12 mouse cellular contexts compared by ENCODE assay signal in genomic region chr16:17743279-17743678, GRCm38 (mm10). TPM values are rescaled to one million over a fixed set of nuclear protein-coding genes. Genes with fewer than 3 reads are reported as not detected.
DNase-seq lines count a peak whose midpoint lies in the region; ATAC-seq lines count a peak whose summit lies in the region.
"Had no signal": no experiment of that assay in that cellular context is flagged by ENCODE, and none has a peak within 500 bp of the region (broad histone marks: within the 10 kb centered on the region; RNA-seq: fewer than 3 reads in every experiment).

No protein-coding gene starts in this region.

- DNase-seq in heart, adult 8-10 months (ENCODE audit: low spot score) = no peak
- peak; percentile 41 for DNase-seq in urinary bladder, postnatal 14 days (ENCODE audit: low spot score)
- DNase-seq in urinary bladder, postnatal 10 days (ENCODE audit: low spot score) = no peak
- peak; percentile 48 to 71 for DNase-seq in kidney, postnatal 36 days
- DNase-seq in thymus, postnatal 36 days = no peak

- H3K4me2 ChIP-seq in heart, embryonic 16.5 days (ENCODE audit: low read depth, low read length) = no peak overlapping the region
- no peak overlapping the region for H3K4me2 ChIP-seq in forebrain, embryonic 15.5 days (replicated peaks)
- H3K4me2 ChIP-seq: embryonic facial prominence, embryonic 13.5 days had no signal

- WGBS in heart, embryonic 16.5 days = 38% methylated on average over 4 of the region's 4 CpGs
- WGBS in forebrain, embryonic 15.5 days = 34% methylated on average over 4 of the region's 4 CpGs

- H3K36me3 ChIP-seq in heart, embryonic 16.5 days (ENCODE audit: control insufficient read depth, insufficient read depth) = no peaks in the 10 kb centered on the region
- no peaks in the 10 kb centered on the region for H3K36me3 ChIP-seq in forebrain, embryonic 15.5 days
- H3K36me3 ChIP-seq: embryonic facial prominence, embryonic 13.5 days; G1E; heart, embryonic 10.5 days had no signal

- no peaks in the 10 kb centered on the region for H3K27me3 ChIP-seq in heart, embryonic 16.5 days (ENCODE audit: control insufficient read depth, insufficient read depth, low read length)
- no peaks in the 10 kb centered on the region for H3K27me3 ChIP-seq in forebrain, embryonic 15.5 days
- H3K27me3 ChIP-seq: embryonic facial prominence, embryonic 13.5 days had no signal

- no peak overlapping the region for H3K27ac ChIP-seq in heart, embryonic 16.5 days (ENCODE audit: low read length)
- no peak overlapping the region for H3K27ac ChIP-seq in forebrain, embryonic 15.5 days (replicated peaks)
- H3K27ac ChIP-seq: embryonic facial prominence, embryonic 13.5 days; heart, embryonic 10.5 days had no signal

- peaks cover 9% of the 10 kb centered on the region; the same call in 1 of the 2 replicates for H3K9me3 ChIP-seq in heart, embryonic 16.5 days (replicated peaks; ENCODE audit: control insufficient read depth, low read length)
- no peaks in the 10 kb centered on the region for H3K9me3 ChIP-seq in forebrain, embryonic 15.5 days
- H3K9me3 ChIP-seq: heart, embryonic 10.5 days had no signal

- 0 out of 2 replicates have a peak, but pooled peaks cover 2% of the 10 kb centered on the region for H3K4me1 ChIP-seq in heart, embryonic 16.5 days (ENCODE audit: control insufficient read depth, insufficient read depth, low read length)
- H3K4me1 ChIP-seq in forebrain, embryonic 15.5 days = no peaks in the 10 kb centered on the region
- H3K4me1 ChIP-seq: embryonic facial prominence, embryonic 13.5 days had no signal

- no peak overlapping the region for H3K4me3 ChIP-seq in heart, embryonic 16.5 days (ENCODE audit: low read length)
- no peak overlapping the region for H3K4me3 ChIP-seq in forebrain, embryonic 15.5 days
- H3K4me3 ChIP-seq: embryonic facial prominence, embryonic 13.5 days; heart, embryonic 10.5 days; megakaryocyte, embryonic 14.5 days had no signal

- H3K9ac ChIP-seq in heart, embryonic 16.5 days (ENCODE audit: low read length) = no peak overlapping the region
- no peak overlapping the region for H3K9ac ChIP-seq in forebrain, embryonic 15.5 days (replicated peaks)
- H3K9ac ChIP-seq: embryonic facial prominence, embryonic 13.5 days had no signal

- peak; percentile 32; the same call in 1 of the 2 replicates for ATAC-seq in heart, embryonic 16.5 days (replicated peaks; ENCODE audit: extremely low read depth, insufficient read depth, low FRiP score)
- ATAC-seq in forebrain, embryonic 15.5 days (replicated peaks) = no peak
- no peak for ATAC-seq in frontal cortex, adult (ENCODE audit: low TSS enrichment)

RNA-seq across cellular contexts. Expression of gene Med15, which starts 10.6 kb away (rescaled TPM):
- polyA plus RNA-seq in heart, embryonic 16.5 days (2015; fragmentation: Nextera tagmentation; extraction: Ambion mirVana) = 32.3 and 35.9 TPM in 2 replicates
- total RNA-seq in heart, adult 8-10 months (2022) = 10 to 100 TPM; 22.3 to 27.2 (median 23.0) TPM
- polyA plus RNA-seq in forebrain, embryonic 15.5 days (2015; fragmentation: Nextera tagmentation; extraction: Ambion mirVana) = 44.9 and 48.2 TPM in 2 replicates

RNA-seq across cellular contexts. Expression of gene Klhl22, which starts 16.1 kb away (rescaled TPM):
- 36.4 and 39.6 TPM in 2 replicates for polyA plus RNA-seq in heart, embryonic 16.5 days (2015; fragmentation: Nextera tagmentation; extraction: Ambion mirVana)
- 10 to 100 TPM; 18.8 to 23.0 (median 19.4) TPM for total RNA-seq in heart, adult 8-10 months (2022)
- 69.7 and 72.1 TPM in 2 replicates for polyA plus RNA-seq in forebrain, embryonic 15.5 days (2015; fragmentation: Nextera tagmentation; extraction: Ambion mirVana)
- polyA plus RNA-seq: G1E had no signal

RNA-seq across cellular contexts. Expression of gene Scarf2, which starts 53.8 kb away (rescaled TPM):
- polyA plus RNA-seq in heart, embryonic 16.5 days (2015; fragmentation: Nextera tagmentation; extraction: Ambion mirVana) = 4.3 and 5.5 TPM in 2 replicates
- 1 to 10 TPM; 3.3 to 5.2 (median 4.4) TPM for total RNA-seq in heart, adult 8-10 months (2022)
- 1.3 TPM in 2 replicates for polyA plus RNA-seq in forebrain, embryonic 15.5 days (2015; fragmentation: Nextera tagmentation; extraction: Ambion mirVana)
- total RNA-seq: G1E had no signal
- polyA plus RNA-seq: G1E had no signal

Comparison
In these comparisons a context has a peak if more than half of its experiments do, and no peak if none do; other contexts are left out.
1. DNase-seq: peak in urinary bladder, postnatal 14 days (single experiment) and kidney, postnatal 36 days (2 of 2); none in heart, adult 8-10 months (single experiment), urinary bladder, postnatal 10 days (single experiment) and thymus, postnatal 36 days (0 of 2).